Mouse (Mus musculus): ENCODE results near the gene Fgfr2. TPM values are rescaled to one million over a fixed set of nuclear protein-coding genes. Genes with fewer than 3 reads are reported as not detected.
A peak's percentile ranks its signal among the peaks of the same experiment; 100 is the strongest.

Gene Fgfr2
- polyA plus RNA-seq, 1 experiment from 2014 or later: 67.0 TPM

- ATAC-seq: no peak
- Histone ChIP-seq H3K9ac (no peak overlapping the region), H3K27ac (no peak overlapping the region), H3K36me3 (no peaks in the 10 kb centered on the region), H3K27me3 (replicated peaks) (no peaks in the 10 kb centered on the region), H3K4me2 (replicated peaks) (no peak overlapping the region), H3K9me3 (no peaks in the 10 kb centered on the region), H3K4me3 (replicated peaks) (no peak overlapping the region), H3K4me1 (replicated peaks) (no peaks in the 10 kb centered on the region)
- WGBS: 44% methylated on average over 9 of the region's 9 CpGs
Measured at GRCm38 (mm10) chr7:131582178-131582577, 1541.0 kb downstream of the Fgfr2 start.

GRCm38 (mm10) chr7:131575246-131575645 is 1547.9 kb downstream of the Fgfr2 start:
- ATAC-seq: no peak
- Histone ChIP-seq H3K9ac (no peak overlapping the region), H3K27me3 (replicated peaks) (no peaks in the 10 kb centered on the region), H3K9me3 (no peaks in the 10 kb centered on the region), H3K4me1 (replicated peaks) (no peaks in the 10 kb centered on the region), H3K4me3 (replicated peaks) (no peak overlapping the region), H3K27ac (no peak overlapping the region), H3K4me2 (replicated peaks) (no peak overlapping the region), H3K36me3 (peaks cover 17% of the 10 kb centered on the region)
- WGBS: 78% methylated on average over 6 of the region's 6 CpGs

DNA sequence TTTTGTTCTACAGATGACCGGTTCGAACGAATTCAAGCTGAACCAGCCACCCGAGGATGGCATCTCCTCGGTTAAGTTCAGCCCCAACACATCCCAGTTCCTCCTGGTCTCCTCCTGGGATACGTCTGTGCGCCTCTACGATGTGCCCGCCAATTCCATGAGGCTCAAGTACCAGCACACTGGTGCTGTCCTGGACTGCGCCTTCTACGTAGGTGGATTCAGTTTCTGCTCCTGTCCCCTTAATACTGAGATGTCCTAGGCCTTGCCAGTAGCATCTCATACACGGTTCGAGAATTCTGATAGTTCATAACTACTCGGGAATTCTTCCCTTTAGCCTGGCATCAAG is 1562.5 kb downstream of the Fgfr2 start:
- peak overlapping the region; percentile 83 for H3K4me3 ChIP-seq (replicated peaks)
- under 1% methylated on average over 14 of the region's 14 CpGs for WGBS

DNA sequence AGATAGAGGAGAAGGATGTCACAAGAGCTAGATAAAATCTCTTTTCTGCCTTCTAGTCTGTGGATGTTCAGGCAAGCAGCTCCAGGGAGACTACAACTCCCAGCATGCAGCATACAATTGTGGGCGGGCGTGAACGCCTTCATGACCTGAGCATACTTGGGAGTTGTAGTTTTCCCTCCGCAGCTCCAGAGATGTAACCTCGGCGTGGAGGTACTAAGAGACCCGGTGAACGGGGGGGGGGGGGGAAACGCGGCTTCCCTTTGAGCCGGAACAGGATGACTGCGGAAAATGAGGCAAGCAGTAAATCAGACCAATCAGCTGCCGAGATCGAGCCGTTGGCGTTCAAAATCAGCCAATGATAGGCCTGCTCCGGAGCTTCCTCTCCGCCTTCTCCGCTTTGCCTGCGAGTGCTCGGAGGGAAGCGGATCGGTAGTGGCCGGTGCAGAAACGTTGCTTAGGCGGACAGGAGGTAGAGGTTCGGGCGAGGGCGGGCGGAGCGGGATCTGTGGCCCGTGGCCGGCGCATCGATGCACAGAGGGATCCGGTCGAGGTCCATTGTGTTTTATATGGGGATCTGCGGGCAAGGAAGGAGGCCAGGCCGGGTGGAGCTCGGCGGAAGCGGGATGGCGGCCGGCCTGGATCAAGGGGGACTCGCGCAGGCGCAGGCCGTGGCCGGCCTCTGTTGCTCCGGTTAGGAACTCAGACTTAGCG is 1563.0 kb downstream of the Fgfr2 start, which contains the start of gene Bub3:
TSS of gene Bub3 (plus strand) at position 237 of the 711 bp plus-strand sequence.
- H3K36me3 ChIP-seq: peaks cover 10% of the 10 kb centered on the region
- H3K27me3 ChIP-seq (replicated peaks): peaks cover 26% of the 10 kb centered on the region
- H3K9me3 ChIP-seq: no peaks in the 10 kb centered on the region
- peaks cover 21% of the 10 kb centered on the region for H3K4me1 ChIP-seq (replicated peaks)
- H3K27ac ChIP-seq: peak within 1 kb of the TSS; percentile 88
- ATAC-seq: peak; percentile 94
- WGBS: under 1% methylated on average over 43 of the region's 51 CpGs
- peak within 1 kb of the TSS; percentile 85 for H3K9ac ChIP-seq
- H3K4me3 ChIP-seq (replicated peaks): peak within 1 kb of the TSS; percentile 83
- H3K4me2 ChIP-seq (replicated peaks): peak within 1 kb of the TSS; percentile 51

More for the DNA sequence above, 1562.5 kb downstream of the Fgfr2 start:
- Histone ChIP-seq H3K36me3 (peaks cover 10% of the 10 kb centered on the region), H3K9ac (peak overlapping the region; percentile 85), H3K4me1 (replicated peaks) (peaks cover 16% of the 10 kb centered on the region), H3K27ac (peak overlapping the region; percentile 88), H3K9me3 (no peaks in the 10 kb centered on the region), H3K27me3 (replicated peaks) (peaks cover 21% of the 10 kb centered on the region), H3K4me2 (replicated peaks) (peak overlapping the region; percentile 51)
- peak; percentile 62 for ATAC-seq

DNA sequence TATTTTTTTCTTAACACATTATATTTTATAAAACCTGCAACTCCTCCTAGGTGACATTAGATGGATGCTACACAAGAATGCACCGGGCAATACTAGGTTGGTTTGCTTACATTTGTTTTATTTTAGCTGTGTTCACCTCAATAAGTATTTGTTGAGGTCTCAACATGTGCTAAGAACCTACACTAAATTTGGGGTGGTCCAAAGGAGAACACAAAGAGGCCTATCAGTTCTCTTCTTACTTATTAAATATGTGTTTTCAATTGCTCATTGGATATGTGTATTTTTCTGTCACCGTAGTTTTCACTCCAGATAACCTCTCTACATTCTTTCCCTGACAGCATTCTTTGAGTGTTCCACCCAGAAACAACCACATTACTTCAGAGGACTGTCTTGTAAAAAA is 1565.4 kb downstream of the Fgfr2 start:
- no peak overlapping the region for H3K4me3 ChIP-seq (replicated peaks)
- peaks cover 50% of the 10 kb centered on the region for H3K27me3 ChIP-seq (replicated peaks)
- H3K36me3 ChIP-seq: peaks cover 7% of the 10 kb centered on the region
- H3K9me3 ChIP-seq: no peaks in the 10 kb centered on the region
- 46% methylated on average over 2 of the region's 2 CpGs for WGBS
- no peak for ATAC-seq
- no peak overlapping the region for H3K27ac ChIP-seq
- H3K9ac ChIP-seq: no peak overlapping the region
- no peak overlapping the region for H3K4me2 ChIP-seq (replicated peaks)
- peaks cover 30% of the 10 kb centered on the region for H3K4me1 ChIP-seq (replicated peaks)

DNA sequence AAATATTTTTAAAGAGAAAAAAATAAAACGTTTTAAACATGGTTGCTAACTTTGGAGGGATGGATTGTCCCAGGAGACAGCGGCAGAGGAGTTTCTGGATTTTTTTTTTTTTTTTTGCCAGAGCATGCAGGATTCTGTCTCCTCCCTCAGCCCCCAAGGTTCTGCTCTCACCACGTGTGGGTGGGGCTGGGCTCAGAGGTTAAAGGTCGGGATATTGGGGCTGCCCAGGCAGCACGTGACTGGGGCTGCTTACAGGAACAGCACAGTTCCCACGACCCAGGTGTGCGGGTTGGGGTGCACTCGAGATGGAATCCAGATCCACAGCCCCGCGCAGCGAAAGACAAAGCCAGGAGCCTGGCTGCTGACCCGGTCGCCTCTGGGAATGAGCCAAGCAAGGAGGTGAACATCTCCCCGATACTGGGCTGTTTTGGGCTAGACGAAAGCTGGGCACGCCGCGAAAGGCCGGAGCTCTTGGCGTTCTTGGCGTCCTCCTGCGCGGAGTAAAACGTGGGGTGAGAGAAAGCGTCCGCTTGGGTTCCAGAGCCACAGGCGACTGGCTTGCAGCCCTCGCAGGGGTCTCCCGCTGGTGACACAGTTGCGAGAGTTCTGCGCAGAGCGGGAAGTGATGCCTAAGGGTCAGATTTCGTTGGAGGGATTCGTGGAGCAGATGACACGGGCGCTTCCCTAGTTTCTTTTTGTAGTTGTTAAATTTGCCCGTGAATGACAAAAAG is 1566.4 kb downstream of the Fgfr2 start:
- H3K27ac ChIP-seq: no peak overlapping the region
- H3K4me1 ChIP-seq (replicated peaks): peaks cover 26% of the 10 kb centered on the region
- no peaks in the 10 kb centered on the region for H3K36me3 ChIP-seq
- H3K9ac ChIP-seq: no peak overlapping the region
- peak overlapping the region; percentile 6 for H3K4me3 ChIP-seq (replicated peaks)
- no peak for ATAC-seq
- H3K4me2 ChIP-seq (replicated peaks): peak overlapping the region; percentile 38
- no peaks in the 10 kb centered on the region for H3K9me3 ChIP-seq
- peaks cover 60% of the 10 kb centered on the region for H3K27me3 ChIP-seq (replicated peaks)
- WGBS: under 1% methylated on average over 37 of the region's 37 CpGs

DNA sequence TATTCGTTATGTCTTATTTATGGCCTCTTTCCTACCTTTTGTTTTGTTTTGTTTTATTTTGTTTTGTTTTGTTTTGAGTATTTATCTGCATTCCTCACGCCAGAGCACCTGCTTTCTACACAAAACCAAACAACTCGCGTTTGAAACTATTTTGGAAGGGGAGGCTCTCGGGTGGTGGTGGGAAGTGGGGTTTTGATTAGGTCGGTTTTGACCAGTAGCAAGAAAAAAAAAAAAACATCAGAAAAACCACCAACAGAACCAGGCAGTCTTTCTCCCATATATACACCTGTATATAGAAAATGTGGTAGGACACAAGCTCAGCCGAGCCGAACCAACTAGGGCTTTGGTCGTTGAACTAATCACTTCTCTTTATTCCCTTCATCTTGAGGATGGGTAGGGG is 1567.0 kb downstream of the Fgfr2 start:
- Histone ChIP-seq H3K4me3 (replicated peaks) (no peak overlapping the region), H3K9ac (no peak overlapping the region), H3K4me1 (replicated peaks) (peaks cover 26% of the 10 kb centered on the region), H3K27ac (no peak overlapping the region), H3K4me2 (replicated peaks) (peak overlapping the region; percentile 45), H3K9me3 (no peaks in the 10 kb centered on the region), H3K27me3 (replicated peaks) (peaks cover 66% of the 10 kb centered on the region), H3K36me3 (no peaks in the 10 kb centered on the region)
- ATAC-seq: no peak
- WGBS: 3% methylated on average over 9 of the region's 9 CpGs

GRCm38 (mm10) chr7:131555301-131556081 is 1567.7 kb downstream of the Fgfr2 start:
- under 1% methylated on average over 66 of the region's 68 CpGs for WGBS
- no peak for ATAC-seq
- peaks cover 72% of the 10 kb centered on the region for H3K27me3 ChIP-seq (replicated peaks)
- peak overlapping the region; percentile 25 for H3K4me3 ChIP-seq (replicated peaks)
- H3K36me3 ChIP-seq: no peaks in the 10 kb centered on the region
- H3K4me1 ChIP-seq (replicated peaks): peaks cover 26% of the 10 kb centered on the region
- no peaks in the 10 kb centered on the region for H3K9me3 ChIP-seq
- H3K4me2 ChIP-seq (replicated peaks): peak overlapping the region; percentile 45
- no peak overlapping the region for H3K27ac ChIP-seq
- H3K9ac ChIP-seq: no peak overlapping the region

DNA sequence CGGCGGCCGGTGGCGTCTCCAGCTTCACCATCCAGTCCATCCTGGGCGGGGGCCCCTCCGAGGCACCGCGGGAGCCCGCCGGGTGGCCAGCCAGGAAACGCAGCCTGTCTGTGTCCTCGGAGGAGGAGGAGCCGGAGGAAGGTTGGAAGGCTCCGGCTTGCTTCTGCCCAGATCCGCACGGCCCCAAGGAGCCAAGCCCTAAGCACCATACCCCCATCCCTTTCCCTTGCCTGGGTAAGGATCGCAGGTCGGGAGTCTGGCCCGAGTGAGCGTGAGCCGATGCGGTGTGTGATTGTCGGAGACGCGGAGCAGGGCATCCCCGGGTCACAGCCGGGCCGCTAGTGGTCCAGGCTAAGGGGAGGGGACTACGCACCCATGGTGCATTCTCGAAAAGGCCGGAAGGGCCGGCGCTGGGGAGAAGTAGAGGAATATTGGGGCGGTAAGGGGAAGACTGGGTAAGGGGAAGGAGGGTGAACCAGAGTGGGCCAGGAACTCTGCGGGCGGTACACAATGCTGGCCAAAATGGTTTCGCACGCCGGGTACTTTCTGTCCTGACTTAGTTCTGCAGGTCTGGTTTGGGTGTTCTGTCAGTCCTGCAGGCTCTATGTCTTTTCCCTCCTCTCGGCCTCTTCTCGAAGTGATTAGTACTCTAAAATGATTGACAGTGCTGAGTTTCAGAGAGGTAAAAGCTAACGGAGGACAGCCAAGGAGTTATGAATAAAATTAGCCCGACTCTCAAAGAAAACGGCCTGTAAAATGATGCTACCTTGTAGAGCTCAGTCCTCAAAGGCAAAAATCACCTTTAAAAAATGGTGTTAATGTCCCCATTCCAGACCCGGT is 1568.6 kb downstream of the Fgfr2 start:
- no peak overlapping the region for H3K9ac ChIP-seq
- H3K9me3 ChIP-seq: no peaks in the 10 kb centered on the region
- no peak overlapping the region for H3K27ac ChIP-seq
- no peaks in the 10 kb centered on the region for H3K36me3 ChIP-seq
- H3K4me2 ChIP-seq (replicated peaks): peak overlapping the region; percentile 56
- H3K4me1 ChIP-seq (replicated peaks): peaks cover 26% of the 10 kb centered on the region
- under 1% methylated on average over 45 of the region's 45 CpGs for WGBS
- H3K4me3 ChIP-seq (replicated peaks): peak overlapping the region; percentile 30
- H3K27me3 ChIP-seq (replicated peaks): peaks cover 81% of the 10 kb centered on the region
- peak; percentile 13; the same call in 1 of the 2 replicates for ATAC-seq

DNA sequence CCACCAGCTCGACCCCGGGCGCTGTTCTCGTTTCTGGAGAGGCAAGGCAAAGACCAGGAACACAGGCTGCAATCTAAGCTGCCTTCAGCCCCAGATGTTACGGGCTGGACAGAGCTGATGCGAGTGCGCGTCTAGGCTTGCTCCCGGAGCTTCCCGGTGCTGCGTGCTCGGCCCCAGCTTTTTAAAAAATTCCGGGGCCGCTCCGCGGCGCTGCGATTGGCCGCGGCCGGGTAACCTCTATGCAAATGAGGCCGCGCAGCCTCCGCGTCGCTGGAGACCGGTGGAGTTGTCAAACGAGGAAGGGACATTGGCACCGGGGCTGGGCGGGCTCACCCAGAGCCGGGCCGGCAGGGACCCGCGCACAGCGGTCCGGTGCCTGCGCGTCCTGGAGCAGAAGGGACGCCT is 1569.4 kb downstream of the Fgfr2 start:
- WGBS: under 1% methylated on average over 39 of the region's 39 CpGs
- Histone ChIP-seq H3K27me3 (replicated peaks) (peaks cover 87% of the 10 kb centered on the region), H3K9ac (no peak overlapping the region), H3K9me3 (no peaks in the 10 kb centered on the region), H3K4me3 (replicated peaks) (peak overlapping the region; percentile 30), H3K4me2 (replicated peaks) (peak overlapping the region; percentile 56), H3K27ac (no peak overlapping the region), H3K36me3 (no peaks in the 10 kb centered on the region), H3K4me1 (replicated peaks) (peaks cover 26% of the 10 kb centered on the region)
- ATAC-seq: peak; percentile 37; the same call in 1 of the 2 replicates

DNA sequence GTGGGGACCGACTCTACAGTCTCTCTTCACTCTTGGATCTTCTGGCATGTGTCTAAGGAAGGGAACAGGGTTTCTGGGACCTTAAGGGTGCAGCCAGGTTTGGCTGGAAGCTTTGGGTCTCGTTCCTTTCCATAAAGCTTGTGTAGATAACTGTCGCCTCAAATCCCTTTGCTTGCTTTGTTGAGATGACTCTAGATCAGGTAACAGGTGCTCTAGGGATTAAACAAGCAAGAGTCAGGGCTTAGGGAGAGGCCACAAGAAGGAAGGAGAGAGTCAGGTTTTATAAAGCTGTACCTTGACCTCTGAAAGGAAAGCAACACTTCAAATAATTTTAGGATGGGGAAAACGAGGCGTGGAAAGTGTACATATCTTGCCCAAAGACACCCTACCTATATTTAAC is 1570.4 kb downstream of the Fgfr2 start:
- no peak overlapping the region for H3K4me2 ChIP-seq (replicated peaks)
- H3K9ac ChIP-seq: no peak overlapping the region
- 2% methylated on average over 5 of the region's 5 CpGs for WGBS
- H3K27me3 ChIP-seq (replicated peaks): peaks cover 92% of the 10 kb centered on the region
- H3K9me3 ChIP-seq: no peaks in the 10 kb centered on the region
- no peak overlapping the region for H3K27ac ChIP-seq
- ATAC-seq: no peak
- peaks cover 26% of the 10 kb centered on the region for H3K4me1 ChIP-seq (replicated peaks)
- H3K36me3 ChIP-seq: no peaks in the 10 kb centered on the region
- H3K4me3 ChIP-seq (replicated peaks): no peak overlapping the region
